Mouse (Mus musculus) urinary bladder, adult 2 months (tissue): ENCODE results near the gene Bmp7. TPM values are rescaled to one million over a fixed set of nuclear protein-coding genes. Genes with fewer than 3 reads are reported as not detected.

Experiments
- DNase-seq: peaks from one replicate; pipeline ENCODE4 v3.0.0; 2022; ENCODE audit warnings: low spot score
- polyA plus RNA-seq: library from polyadenylated mRNA; depleted of rRNA; stranded (reverse); fragments of >200 nt; gene quantifications from 2 replicates; pipeline ENCODE4 v1.2.3, GENCODE M21; 2012

The Bmp7 gene
- polyA plus RNA-seq, 1 experiment = 33.2 TPM

DNA sequence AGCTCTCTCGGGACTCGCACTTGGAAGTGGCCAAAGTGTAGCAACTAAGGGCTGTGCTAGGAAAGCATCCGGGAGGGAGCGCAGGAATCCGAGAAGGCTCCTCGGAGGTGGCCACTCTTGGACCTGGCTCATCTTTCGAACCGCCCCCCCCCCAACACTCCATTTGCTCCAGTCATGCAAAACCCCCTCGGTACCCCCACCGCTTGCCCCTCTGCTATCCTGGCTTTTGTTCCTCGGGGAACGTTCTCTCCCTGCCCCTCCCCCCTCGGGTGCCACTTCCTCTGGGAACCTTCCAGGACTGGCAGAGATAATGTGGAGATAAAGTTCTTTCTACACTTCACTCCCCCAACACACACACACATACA is 660 bp upstream of the Bmp7 start:
- no peak for DNase-seq

DNA sequence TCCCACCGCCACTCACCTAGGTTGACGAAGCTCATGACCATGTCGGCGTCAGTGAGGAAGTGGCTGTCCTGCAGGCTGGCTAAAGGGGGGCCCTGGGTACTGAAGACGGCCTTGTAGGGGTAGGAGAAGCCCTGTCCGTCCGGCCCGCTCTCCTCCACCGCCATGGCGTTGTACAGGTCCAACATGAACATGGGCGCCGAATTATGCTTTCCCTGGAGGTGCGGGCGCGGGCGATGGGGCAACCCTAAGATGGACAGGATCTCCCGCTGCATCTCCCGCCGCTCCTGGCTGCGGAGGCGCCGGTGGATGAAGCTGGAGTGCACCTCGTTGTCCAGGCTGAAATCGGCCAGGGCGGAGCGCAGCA is 500 bp downstream of the Bmp7 start:
- DNase-seq = no peak

DNA sequence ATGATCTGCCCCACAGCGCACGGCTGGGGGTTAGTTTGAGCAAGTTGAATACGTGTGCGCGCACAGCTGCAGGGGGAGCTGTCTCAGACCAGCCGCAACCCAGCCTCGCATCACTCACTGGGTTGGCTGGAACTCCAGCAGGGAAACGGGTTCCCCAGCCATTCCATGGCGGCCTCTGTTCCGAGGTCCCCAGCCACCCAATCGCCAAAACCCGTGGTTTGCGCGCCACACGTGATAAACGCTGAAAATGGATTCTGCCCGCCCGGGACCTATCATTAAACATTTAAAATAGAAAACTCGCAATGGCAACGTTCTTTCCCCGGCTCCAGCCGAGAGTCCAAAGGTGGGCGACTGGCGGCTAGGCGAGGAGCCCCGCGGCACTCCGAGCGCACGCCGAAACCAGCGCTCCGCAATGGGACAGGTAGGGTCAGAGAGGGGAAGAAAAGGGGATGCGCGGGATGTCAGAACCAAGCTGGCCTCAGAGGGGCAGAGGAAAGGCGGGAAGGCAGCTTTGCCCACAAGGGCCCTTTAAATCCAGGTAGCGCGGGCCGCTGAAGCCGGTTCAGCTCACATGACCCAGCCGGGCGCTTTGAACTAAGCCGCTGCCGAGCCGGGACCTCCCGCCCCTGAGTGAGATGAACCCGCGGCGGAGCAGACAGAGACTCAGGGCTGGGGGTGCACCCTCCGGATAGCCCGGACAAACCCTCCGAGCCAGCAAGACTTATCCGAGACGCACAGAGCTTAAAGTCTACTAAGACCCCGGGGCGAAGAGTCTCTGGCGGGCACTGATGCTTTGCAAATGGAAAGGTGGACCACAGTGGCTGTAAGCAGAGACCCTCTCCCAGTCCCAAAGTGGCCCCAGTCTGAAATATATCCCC is 1.1 kb downstream of the Bmp7 start:
- peak; percentile 49 for DNase-seq

DNA sequence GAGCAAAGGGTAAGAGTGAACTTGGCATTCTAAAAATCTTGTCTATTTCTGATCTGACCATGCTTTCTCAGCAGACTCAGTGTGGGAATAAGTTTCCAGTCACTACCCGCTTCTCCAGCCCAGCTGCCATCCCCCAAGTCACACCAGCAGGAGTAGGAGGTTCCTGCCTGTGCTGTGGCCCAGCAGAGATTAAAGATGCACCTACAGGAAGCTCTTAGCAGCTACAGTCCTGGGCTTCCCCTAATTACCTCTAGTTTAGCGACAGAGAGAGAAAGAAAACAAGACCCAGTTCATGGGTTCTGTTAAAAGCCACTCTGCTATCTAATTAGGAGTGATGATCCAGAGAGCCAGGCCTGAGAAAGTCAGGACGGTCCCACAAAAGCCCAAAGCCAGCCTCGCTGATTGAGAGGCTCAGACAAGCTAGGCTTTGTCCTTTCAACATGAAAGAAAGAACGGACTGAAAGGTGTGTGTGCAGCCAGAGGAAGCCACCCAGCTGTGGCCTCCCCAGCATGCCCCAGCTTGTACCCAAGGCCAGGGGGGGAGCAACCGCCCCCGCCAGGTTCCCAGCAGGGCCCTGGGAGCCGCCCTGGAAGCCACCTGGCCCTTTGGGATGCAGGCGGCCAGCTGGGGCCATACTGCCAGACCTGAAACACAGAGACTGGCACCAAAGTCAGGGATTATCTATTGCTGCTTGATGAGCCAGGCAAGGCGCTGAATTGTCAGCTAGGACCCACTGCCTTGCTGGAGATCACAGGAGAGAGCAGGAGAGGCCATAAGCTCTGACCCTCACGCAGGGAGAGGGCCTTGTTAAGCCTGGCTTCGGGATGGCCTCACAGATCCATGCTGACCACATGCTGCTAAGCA is 2.6 kb downstream of the Bmp7 start:
- DNase-seq = peak; percentile 46

DNA sequence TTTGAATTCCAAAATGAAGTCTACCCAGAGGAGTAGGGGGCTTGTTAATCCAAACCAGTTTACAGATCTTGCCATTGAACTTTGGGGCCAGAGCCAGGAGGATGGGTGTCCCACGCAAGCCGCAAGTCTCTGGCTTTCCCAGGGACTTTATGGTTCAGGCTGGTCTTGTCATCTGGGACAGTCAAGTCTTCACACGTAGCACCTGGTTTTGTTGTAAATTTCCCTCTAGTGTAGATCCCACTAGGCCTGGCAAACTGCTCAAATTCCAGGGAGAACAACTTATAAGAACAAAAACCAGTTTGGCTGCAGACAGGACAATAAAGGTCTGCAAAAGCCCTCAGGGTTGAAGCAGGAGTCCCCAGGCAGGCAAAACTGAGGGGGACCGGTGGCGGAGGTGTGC is 3.3 kb downstream of the Bmp7 start:
- DNase-seq = no peak

DNA sequence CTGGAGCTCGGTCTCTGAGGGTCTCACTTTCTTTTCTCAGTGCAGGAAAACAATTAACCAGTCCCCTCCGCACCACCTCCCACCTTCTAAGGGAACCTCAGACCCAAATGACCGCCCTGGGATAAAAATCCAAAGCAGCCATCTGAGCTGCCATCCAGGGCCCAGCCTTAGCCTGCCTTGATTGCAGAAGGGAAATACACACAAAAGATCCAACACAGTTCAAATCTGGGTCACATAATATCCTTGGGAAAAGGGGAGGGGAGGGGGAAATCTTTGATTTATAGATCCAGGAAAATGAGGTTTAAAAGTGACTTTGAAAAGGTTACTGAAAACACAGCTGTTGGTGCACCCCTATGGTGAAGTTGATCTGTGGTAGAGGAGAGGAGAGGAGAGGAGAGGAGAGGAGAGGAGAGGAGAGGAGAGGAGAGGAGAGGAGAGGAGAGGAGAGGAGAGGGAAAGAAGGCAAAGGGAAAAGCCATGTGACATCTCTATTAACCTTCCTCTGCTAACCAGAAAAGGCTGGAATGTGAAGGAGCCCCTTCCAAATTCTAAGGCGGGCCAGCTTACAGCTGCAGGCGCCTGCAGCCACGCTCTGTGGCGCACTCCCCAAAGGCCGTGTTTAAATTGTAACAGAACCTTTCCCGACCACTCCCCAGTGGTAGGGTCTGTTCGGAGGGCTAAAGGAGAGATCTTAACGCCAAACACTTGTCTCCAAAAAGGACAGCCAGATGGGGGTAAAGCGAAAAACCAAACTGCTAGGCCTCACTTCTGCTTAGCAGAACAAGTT is 4.2 kb downstream of the Bmp7 start:
- no peak for DNase-seq

DNA sequence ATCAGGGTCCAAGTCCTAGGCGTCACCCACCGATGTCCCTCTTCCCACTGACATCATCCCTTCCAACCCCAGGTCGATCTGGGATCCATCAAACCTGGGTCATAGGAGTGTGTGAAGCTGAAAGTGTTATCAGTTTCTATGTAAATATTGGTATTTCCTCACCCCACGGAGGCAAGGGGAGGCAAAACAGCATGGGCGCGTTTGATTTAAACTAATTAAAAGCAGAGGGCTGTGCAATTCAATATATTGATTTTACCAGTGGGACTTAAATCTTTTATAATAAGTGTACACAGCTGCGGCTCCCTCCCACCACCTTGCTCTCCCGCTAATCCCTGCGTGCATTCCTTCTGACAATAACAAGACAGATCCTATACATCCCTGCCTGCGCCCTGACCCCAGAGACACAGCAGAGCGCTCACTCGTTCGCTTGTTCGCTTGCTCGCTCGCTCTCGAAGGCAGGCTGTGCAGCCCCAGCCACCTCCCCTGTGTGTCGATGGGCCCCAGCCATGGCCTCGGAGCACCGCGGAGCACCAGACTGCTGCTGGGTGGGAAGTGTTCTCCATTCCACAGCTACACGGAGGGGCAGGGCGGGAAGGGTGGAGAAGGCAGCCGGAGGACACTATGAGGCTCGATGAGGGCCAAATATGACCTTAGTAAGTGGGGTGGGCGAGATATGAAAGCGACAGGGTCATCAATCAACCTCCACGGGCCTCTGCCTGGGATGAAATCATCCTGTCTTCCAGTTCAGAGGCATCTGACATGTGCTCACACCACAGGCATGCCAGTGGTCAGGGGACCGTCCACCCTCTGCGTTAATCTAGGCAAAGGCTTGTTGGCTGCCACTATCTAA is 5.0 kb downstream of the Bmp7 start:
- no peak for DNase-seq

DNA sequence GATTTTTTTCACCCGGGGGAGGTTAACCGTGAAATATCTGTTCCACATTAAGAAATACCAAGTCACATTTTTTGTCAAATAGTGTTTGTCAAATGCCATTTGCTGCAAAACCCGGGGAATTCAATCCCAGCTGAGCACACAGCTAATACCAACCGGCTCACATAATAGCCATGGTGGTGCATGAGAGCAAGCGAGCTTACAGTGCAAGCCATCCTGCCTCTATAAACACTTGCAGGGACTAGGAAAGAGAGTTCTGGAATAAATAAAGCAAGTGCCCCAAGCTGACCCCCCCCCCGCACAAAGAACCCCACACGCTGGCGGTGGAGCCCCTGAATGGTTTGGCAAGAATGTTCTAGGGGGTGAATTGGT is 5.7 kb downstream of the Bmp7 start:
- DNase-seq = no peak

DNA sequence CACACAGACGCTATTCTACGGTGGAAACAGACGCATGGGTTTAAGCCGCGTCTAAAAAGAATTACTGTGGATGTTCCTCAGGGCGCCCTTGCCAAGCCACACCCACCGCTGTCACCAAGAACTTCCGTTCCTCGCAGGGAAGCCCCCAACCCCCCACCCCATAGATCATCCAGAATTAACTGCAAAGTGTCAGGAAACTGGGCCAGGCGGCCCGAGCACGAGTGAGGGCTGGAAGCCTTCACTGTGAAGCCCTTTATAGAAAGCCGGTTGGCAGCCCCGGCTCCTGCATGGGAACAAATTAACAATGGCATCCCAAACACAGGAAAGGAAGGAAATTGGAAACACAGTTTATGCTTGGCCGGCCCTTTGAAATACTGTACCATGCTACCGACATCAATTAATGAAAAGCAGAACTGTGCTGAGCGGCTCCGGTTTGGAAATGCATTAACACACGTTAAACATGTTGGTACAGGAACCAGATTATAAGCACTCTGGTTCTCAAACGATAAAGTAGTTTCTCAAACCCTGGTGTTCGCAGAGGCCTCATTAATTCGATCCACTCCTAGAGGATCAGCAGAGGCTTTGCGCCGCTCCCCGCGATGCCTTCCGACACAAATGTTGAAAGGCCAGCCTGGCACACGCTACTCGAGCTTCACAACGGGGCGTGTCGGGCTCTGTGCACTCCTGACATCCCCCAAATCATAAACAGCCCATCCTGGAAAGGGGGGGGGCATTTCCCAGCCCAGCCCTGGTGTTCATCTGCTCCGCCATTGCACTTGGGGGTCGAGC is 6.3 kb downstream of the Bmp7 start:
- no peak for DNase-seq

DNA sequence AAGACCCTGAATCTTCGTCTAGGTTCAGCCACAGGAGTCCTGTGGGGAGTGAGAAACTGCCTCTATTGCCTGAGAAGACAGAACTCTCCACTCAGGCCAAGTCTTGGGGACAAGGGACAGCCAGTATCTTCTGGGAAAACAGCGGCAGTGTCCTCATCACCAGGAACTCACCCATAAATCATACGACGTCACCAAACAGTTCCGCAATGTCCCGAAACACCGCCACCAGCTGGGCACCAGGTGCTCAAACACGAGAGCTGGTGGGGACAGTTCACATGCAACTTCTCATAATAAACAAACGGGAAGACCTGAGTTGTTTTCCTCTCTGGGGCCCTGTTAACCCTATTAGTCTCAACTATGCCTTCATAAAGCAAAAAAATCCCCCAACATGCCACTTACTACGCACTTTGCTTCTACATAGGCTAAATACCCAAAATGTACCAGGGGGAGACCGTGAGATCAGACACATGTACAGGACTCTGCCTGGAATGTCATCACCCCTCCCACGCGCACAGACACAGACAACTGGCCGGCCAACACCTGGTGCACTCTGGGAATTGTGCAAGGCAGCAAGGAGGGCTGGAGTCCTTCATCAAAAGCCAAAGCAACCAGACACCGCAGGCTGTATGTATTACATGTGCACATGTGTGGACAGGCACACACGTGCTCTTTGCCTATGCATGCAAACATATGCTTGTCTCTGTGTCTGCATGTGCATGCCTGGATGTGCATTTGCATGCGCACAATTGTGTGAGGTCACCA is 8.8 kb downstream of the Bmp7 start:
- no peak for DNase-seq

DNA sequence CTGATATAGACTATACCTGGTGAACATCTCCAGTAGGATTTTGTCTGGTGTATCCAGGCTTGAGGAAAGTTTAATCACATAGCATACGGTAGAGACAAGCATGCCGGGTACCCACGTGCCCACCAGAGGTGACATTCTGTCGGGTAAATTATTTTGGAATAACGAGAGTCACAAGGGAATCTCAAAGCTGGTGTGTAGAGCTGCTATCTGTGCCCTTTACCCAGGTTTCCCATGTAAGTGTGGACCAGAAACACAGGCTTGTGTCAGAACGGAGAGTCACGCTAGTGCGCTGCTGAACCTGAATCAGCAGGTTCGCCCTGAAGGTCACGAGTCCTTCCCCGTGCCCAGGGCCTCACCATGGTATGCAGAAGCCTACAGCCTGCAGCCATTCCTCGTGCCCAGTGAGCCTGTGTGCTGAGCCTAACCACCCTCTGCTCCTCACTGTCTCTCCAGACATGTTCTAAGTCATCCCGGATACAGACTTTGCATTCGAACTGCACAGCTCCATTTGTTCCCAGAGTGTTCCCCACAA is 10.2 kb downstream of the Bmp7 start:
- DNase-seq = no peak

DNA sequence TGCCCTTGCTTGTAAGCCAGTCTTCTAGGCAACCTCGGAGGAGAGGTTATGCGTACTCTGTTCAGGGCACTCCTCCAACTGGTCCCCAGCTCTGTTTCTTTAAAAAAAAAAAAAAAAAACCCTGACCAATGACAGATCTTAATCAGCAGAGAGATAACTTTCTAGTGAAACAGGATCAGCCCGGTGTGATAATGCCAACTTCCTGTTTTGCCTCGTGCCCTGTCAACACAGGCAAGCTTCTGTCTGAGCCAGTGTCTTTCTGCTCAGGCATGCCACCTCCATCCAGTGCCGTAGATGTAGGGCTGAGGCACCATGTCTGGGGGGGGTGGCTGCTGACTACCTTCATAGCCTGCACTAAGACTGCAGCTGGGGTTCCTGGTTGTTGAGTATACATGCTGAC is 12.5 kb downstream of the Bmp7 start:
- no peak for DNase-seq

DNA sequence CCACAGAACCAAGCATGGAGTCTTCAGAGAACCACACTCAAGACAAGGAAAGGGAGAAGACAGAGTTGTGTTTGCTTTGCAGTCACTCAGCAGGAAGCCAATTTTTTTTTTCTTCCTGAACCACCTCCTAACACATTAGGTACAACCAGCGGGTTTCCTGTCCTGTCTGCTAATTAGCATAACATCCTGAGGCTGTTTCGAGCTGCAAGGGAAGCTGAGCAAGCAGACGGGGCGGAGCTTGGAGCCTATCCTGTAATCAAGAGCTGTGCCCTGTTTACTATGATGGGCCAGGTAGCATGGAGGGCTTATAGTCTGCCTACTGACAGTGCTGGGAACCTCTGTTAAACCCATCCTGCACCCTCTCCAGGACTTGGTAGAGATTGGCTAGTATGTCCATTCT is 13.8 kb downstream of the Bmp7 start:
- DNase-seq = no peak

DNA sequence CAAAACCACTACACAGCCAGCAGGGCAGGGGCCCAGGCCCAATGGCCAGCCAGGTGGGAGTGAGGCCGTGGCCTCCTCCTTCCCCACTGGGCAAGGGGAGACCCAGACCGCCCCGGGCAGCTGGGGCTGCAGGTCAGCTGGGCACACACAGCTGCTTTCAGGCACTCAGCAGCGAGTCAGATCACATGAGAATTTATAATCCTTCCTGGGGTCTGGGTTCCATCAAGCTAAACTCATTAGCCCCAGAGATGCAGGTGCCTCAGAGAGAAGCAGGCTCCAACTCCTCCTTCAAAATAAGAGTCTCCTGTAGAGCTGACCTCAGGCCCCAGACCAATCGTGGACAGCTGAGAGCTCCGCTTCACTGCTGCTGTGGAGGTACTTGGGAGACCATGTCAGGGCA is 15.2 kb downstream of the Bmp7 start:
- no peak for DNase-seq

DNA sequence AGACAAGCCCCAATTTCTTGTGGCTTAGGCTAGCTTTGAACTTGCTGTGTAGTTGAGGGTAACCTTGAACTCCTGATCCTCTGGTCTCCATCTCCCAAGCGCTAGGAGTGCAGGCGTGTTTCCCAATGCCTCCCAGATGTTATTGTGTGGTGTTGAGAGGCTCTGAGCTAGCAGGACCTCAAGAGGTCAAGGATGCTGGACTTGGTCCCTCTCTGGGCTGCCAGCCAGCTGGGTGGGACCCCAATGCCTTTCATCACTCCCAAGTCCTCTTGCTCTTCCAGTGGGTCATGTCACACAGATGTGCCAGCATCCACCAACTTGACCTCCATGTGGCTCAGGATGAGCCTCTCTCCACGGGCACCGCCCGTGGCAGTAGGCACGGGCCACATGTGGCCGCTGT is 16.9 kb downstream of the Bmp7 start:
- no peak for DNase-seq

DNA sequence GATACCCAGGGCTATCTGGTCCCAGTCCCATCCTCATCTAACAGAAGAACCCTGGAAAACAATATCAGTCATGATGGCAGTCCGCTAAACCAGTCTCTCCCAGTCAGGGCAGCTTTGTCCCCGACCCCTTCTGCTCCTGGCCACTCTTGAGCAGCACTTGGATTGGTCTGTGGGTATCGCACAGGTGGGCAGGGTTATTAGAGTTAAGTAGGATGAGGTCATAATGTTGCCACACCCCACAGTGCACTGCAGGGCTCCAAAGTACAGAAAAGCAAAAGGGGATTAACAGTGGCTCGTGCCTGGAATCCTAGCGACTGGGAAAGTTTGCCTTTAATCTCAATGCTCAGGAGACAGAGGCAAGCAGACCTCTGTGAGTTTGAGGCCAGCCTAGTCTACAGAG is 17.5 kb downstream of the Bmp7 start:
- no peak for DNase-seq

DNA sequence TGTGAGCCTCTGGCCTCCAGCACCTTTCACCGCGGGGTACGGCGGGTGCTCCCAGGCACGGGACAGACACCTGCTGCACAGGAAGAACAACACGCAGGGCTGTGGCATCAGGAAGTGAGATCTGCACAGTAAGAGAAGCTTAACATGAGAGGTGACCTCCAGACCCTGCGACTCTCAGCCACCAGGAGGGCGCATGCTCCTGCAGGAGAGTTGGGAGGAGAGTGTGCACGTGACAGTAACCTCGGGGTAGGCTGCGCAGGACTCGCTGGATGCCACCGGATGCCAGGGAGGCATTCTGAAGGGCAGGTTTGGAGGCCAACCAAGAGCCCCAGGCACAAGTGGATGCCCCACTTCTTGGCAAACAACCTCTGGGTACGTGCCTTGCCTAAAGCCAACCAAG is 26.1 kb downstream of the Bmp7 start:
- no peak for DNase-seq

DNA sequence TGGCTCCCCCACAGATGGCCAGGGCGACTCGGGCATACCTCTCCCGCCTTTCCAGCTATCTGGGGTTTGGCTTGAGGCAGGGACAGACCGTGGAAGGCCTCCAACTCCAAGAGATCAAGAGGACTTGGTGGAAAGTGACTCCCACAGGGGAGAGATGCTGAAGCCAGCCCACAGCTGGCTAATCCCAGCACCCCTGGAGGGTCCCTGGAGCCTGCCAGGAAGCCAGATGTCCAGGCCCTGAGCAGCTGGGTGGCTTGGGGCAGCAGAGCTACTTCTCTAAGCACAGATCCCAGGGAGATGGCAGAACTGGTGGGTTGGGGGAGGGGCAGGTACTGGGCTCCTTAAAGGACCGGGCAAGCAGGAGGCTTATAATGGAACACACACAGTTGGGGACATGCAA is 28.4 kb downstream of the Bmp7 start:
- DNase-seq = no peak

DNA sequence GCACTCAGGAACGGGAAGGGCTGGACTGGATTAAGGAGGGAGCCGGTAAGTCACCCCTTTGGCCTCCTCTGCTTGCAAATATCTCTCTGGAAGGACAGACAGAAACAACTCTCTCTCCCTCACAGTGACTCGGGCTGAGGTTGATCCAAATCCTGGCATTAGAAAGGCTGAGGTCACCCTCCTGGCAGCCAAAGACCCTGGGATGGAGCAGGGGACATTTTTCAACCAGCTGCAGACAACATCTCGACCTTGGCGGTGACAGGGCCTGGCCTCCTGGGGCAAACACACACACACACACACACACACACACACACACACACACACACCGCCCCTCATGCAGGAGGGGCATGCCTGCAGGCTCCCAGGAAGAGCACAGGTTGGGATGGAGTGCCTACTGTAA is 29.0 kb downstream of the Bmp7 start:
- no peak for DNase-seq

DNA sequence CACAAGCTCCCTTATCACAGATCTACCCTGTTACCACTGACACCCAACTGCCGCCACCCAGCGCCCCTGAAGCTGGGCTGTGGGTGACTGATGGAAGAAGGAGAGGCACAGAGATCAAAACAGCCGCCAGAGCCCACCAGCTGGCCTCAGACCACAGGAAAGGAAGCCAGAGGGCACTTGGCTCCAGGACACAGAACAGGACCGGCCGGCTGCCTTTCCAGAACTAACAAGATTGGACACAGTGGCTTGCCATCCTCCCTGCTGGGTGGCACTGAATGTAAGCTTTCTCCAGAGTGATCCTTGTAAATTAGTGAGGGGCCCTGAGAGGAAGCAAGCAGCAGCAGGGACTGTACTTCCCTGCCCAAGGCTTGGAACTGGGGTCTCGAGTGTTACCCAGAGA is 30.7 kb downstream of the Bmp7 start:
- no peak for DNase-seq
